Mouse (Mus musculus) hindbrain, embryonic 16.5 days (tissue): Measurements from ENCODE around the gene Reg4. TPM values are rescaled to one million over a fixed set of nuclear protein-coding genes. Genes with fewer than 3 reads are reported as not detected.

Experiments
- ATAC-seq: fragments of 200-750 bp; cut with Nextera tagmentation; 2 replicates; pipeline ENCODE4 v1.8.0; 2017; ENCODE audit warnings: moderate TSS enrichment, moderate library complexity
- H3K27ac ChIP-seq: fragments of 300-500 bp; sonication (generic); 2 replicates; pipeline ENCODE4 v1.5.1; 2014; ENCODE audit warnings: low read depth, mild to moderate bottlenecking, control low read depth, low read length, moderate library complexity
- H3K27me3 ChIP-seq: fragments of 300-500 bp; sonication (generic); replicated peaks from 2 replicates; pipeline ENCODE4 v1.6.1; 2014; ENCODE audit warnings: low read length; ENCODE audit not compliant: control insufficient read depth, insufficient read depth
- H3K36me3 ChIP-seq: fragments of 300-500 bp; sonication (generic); 2 replicates; pipeline ENCODE4 v1.6.1; 2014; ENCODE audit warnings: mild to moderate bottlenecking, low read length, moderate library complexity, mixed read lengths; ENCODE audit not compliant: control insufficient read depth, insufficient read depth
- H3K4me1 ChIP-seq: fragments of 300-500 bp; sonication (generic); 2 replicates; pipeline ENCODE4 v1.6.1; 2014; ENCODE audit warnings: low read depth, low read length; ENCODE audit not compliant: control insufficient read depth, insufficient read depth
- H3K4me2 ChIP-seq: fragments of 300-500 bp; sonication (generic); 2 replicates; pipeline ENCODE4 v1.6.1; 2014; ENCODE audit warnings: mild to moderate bottlenecking, low read length, control low read depth, moderate library complexity
- H3K4me3 ChIP-seq: fragments of 300-500 bp; sonication (generic); 2 replicates; pipeline ENCODE4 v1.5.1; 2014; ENCODE audit warnings: mild to moderate bottlenecking, low read length, control low read depth, moderate library complexity
- H3K9ac ChIP-seq: fragments of 300-500 bp; sonication (generic); 2 replicates; pipeline ENCODE4 v1.6.1; 2014; ENCODE audit warnings: low read depth, mild to moderate bottlenecking, control low read depth, low read length, moderate library complexity
- H3K9me3 ChIP-seq: fragments of 300-500 bp; sonication (generic); 2 replicates; pipeline ENCODE4 v1.6.1; 2014; ENCODE audit warnings: mild to moderate bottlenecking, low read length, moderate library complexity; ENCODE audit not compliant: control insufficient read depth
- WGBS: fragments of 180-500 bp; shearing (Covaris S2); extraction: QIAGEN DNeasy Blood & Tissue Kit; methylation state at CpG from one replicate; pipeline ENCODE4 v1.1.7; 2014; 5-methylcytosine and 5-hydroxymethylcytosine counted together
- polyA plus RNA-seq: library from polyadenylated mRNA; unstranded; fragments of >200 nt; fragmentation: Nextera tagmentation; extraction: Ambion mirVana; gene quantifications from 2 replicates; pipeline ENCODE4 v1.2.1, GENCODE M21; 2015

The Reg4 gene
- polyA plus RNA-seq, 1 experiment from 2014 or later = not detected

- no peaks in the 10 kb centered on the region for H3K36me3 ChIP-seq
- ATAC-seq = no peak
- 76% methylated on average over 3 of the region's 3 CpGs for WGBS
- H3K9me3 ChIP-seq = no peaks in the 10 kb centered on the region
- no peak overlapping the region for H3K4me2 ChIP-seq
- no peak overlapping the region for H3K4me3 ChIP-seq
- no peak overlapping the region for H3K27ac ChIP-seq
- H3K4me1 ChIP-seq = no peaks in the 10 kb centered on the region
- no peaks in the 10 kb centered on the region for H3K27me3 ChIP-seq
- no peak overlapping the region for H3K9ac ChIP-seq
Observed at GRCm38 (mm10) chr3:98227763-98228162, 5.8 kb downstream of the Reg4 start.

GRCm38 (mm10) chr3:98229943-98230342 lies 8.0 kb downstream of the Reg4 start:
- no peaks in the 10 kb centered on the region for H3K4me1 ChIP-seq
- WGBS = 91% methylated on average over 7 of the region's 7 CpGs
- ATAC-seq = no peak
- H3K27ac ChIP-seq = no peak overlapping the region
- H3K9ac ChIP-seq = no peak overlapping the region
- H3K4me3 ChIP-seq = no peak overlapping the region
- no peaks in the 10 kb centered on the region for H3K27me3 ChIP-seq
- H3K9me3 ChIP-seq = no peaks in the 10 kb centered on the region
- no peaks in the 10 kb centered on the region for H3K36me3 ChIP-seq
- H3K4me2 ChIP-seq = no peak overlapping the region

- H3K4me2 ChIP-seq = no peak overlapping the region
Observed at GRCm38 (mm10) chr3:98233504-98233903, 11.5 kb downstream of the Reg4 start.

GRCm38 (mm10) chr3:98236266-98236665 lies 14.3 kb downstream of the Reg4 start:
- Histone ChIP-seq H3K9me3 (no peaks in the 10 kb centered on the region), H3K36me3 (no peaks in the 10 kb centered on the region), H3K4me1 (no peaks in the 10 kb centered on the region), H3K27ac (no peak overlapping the region), H3K4me3 (no peak overlapping the region), H3K4me2 (no peak overlapping the region), H3K27me3 (no peaks in the 10 kb centered on the region), H3K9ac (no peak overlapping the region)
- ATAC-seq = no peak
- WGBS = 88% methylated on average over 6 of the region's 6 CpGs

More at GRCm38 (mm10) chr3:98233504-98233903, 11.5 kb downstream of the Reg4 start:
- Histone ChIP-seq H3K36me3 (no peaks in the 10 kb centered on the region), H3K9ac (no peak overlapping the region), H3K9me3 (no peaks in the 10 kb centered on the region), H3K4me1 (no peaks in the 10 kb centered on the region), H3K27me3 (no peaks in the 10 kb centered on the region), H3K4me3 (no peak overlapping the region), H3K27ac (no peak overlapping the region)
- ATAC-seq = no peak

- Histone ChIP-seq H3K4me1 (no peaks in the 10 kb centered on the region), H3K27ac (no peak overlapping the region), H3K4me3 (no peak overlapping the region), H3K4me2 (no peak overlapping the region), H3K36me3 (no peaks in the 10 kb centered on the region), H3K9ac (no peak overlapping the region), H3K9me3 (no peaks in the 10 kb centered on the region), H3K27me3 (no peaks in the 10 kb centered on the region)
- WGBS = 65% methylated on average over 5 of the region's 5 CpGs
- no peak for ATAC-seq
Observed at GRCm38 (mm10) chr3:98237240-98237639, 15.3 kb downstream of the Reg4 start.

- Histone ChIP-seq H3K4me1 (no peaks in the 10 kb centered on the region), H3K27ac (no peak overlapping the region), H3K9ac (no peak overlapping the region), H3K36me3 (no peaks in the 10 kb centered on the region), H3K27me3 (no peaks in the 10 kb centered on the region), H3K9me3 (no peaks in the 10 kb centered on the region), H3K4me2 (no peak overlapping the region), H3K4me3 (no peak overlapping the region)
- ATAC-seq = no peak
- 44% methylated on average over 3 of the region's 3 CpGs for WGBS
Observed at GRCm38 (mm10) chr3:98238150-98238549, 16.2 kb downstream of the Reg4 start.

- Histone ChIP-seq H3K27me3 (no peaks in the 10 kb centered on the region), H3K9me3 (no peaks in the 10 kb centered on the region), H3K4me2 (no peak overlapping the region), H3K4me3 (no peak overlapping the region), H3K9ac (no peak overlapping the region), H3K4me1 (no peaks in the 10 kb centered on the region), H3K36me3 (no peaks in the 10 kb centered on the region), H3K27ac (no peak overlapping the region)
- no peak for ATAC-seq
- WGBS = 83% methylated on average over 3 of the region's 3 CpGs
Observed at GRCm38 (mm10) chr3:98242051-98242450, 20.1 kb downstream of the Reg4 start.

GRCm38 (mm10) chr3:98242458-98243037 lies 20.6 kb downstream of the Reg4 start:
- H3K27me3 ChIP-seq = no peaks in the 10 kb centered on the region
- H3K9me3 ChIP-seq = no peaks in the 10 kb centered on the region
- no peak overlapping the region for H3K9ac ChIP-seq
- no peak overlapping the region for H3K27ac ChIP-seq
- no peaks in the 10 kb centered on the region for H3K36me3 ChIP-seq
- no peaks in the 10 kb centered on the region for H3K4me1 ChIP-seq
- ATAC-seq = no peak
- 72% methylated on average over 8 of the region's 8 CpGs for WGBS
- H3K4me2 ChIP-seq = no peak overlapping the region
- no peak overlapping the region for H3K4me3 ChIP-seq

GRCm38 (mm10) chr3:98245892-98246291 lies 23.9 kb downstream of the Reg4 start:
- Histone ChIP-seq H3K36me3 (no peaks in the 10 kb centered on the region), H3K27me3 (no peaks in the 10 kb centered on the region), H3K27ac (no peak overlapping the region), H3K4me3 (no peak overlapping the region), H3K4me2 (no peak overlapping the region), H3K9ac (no peak overlapping the region), H3K4me1 (no peaks in the 10 kb centered on the region), H3K9me3 (no peaks in the 10 kb centered on the region)
- ATAC-seq = no peak
- WGBS = 14% methylated on average over 8 of the region's 8 CpGs
